Mouse (Mus musculus) testis, adult 2 months (tissue): ENCODE results near the gene Tbx2. TPM values are rescaled to one million over a fixed set of nuclear protein-coding genes. Genes with fewer than 3 reads are reported as not detected.

Source experiments
- H3K27ac ChIP-seq: fragments of 200-500 bp; 2 replicates; pipeline ENCODE4 v1.5.1; 2012; ENCODE audit warnings: low read depth, low read length; ENCODE audit not compliant: control insufficient read depth, insufficient read depth
- H3K27me3 ChIP-seq: fragments of 200-500 bp; 2 replicates; pipeline ENCODE4 v1.6.1; 2012; ENCODE audit warnings: mild to moderate bottlenecking, low read length, moderate library complexity; ENCODE audit not compliant: control insufficient read depth, insufficient read depth
- H3K36me3 ChIP-seq: fragments of 200-500 bp; 2 replicates; pipeline ENCODE4 v1.6.1; 2012; ENCODE audit warnings: mild to moderate bottlenecking, low read length; ENCODE audit not compliant: control insufficient read depth, insufficient read depth
- H3K4me1 ChIP-seq: fragments of 200-500 bp; 2 replicates; pipeline ENCODE4 v1.6.1; 2012; ENCODE audit warnings: low read length; ENCODE audit not compliant: control insufficient read depth, insufficient read depth
- H3K4me3 ChIP-seq: fragments of 200-500 bp; 2 replicates; pipeline ENCODE4 v1.5.1; 2012; ENCODE audit warnings: low read depth, mild to moderate bottlenecking, low read length, moderate library complexity, mixed read lengths; ENCODE audit not compliant: control insufficient read depth
- CTCF ChIP-seq: fragments of 200-500 bp; IDR thresholded peaks from 2 replicates; pipeline ENCODE4 v1.5.1; 2012; ENCODE audit warnings: low read depth, mild to moderate bottlenecking, inconsistent platforms, low read length, moderate library complexity; ENCODE audit not compliant: control insufficient read depth, insufficient read depth, insufficient replicate concordance
- POLR2A ChIP-seq: fragments of 200-500 bp; IDR thresholded peaks from 2 replicates; pipeline ENCODE4 v1.6.1; 2012; ENCODE audit warnings: low read depth, mild to moderate bottlenecking, inconsistent platforms, low read length, moderate library complexity; ENCODE audit not compliant: control insufficient read depth
- polyA plus RNA-seq: library from polyadenylated mRNA; depleted of rRNA; stranded (reverse); fragments of >200 nt; gene quantifications from 2 replicates; pipeline ENCODE4 v1.2.3, GENCODE M21; 2012; rRNA removed

The Tbx2 gene
- polyA plus RNA-seq, 1 experiment: 2.3 TPM

- TF ChIP-seq CTCF (no peak), POLR2A (no peak)
- Histone ChIP-seq H3K4me3 (peak overlapping the region; percentile 9), H3K27ac (no peak overlapping the region), H3K4me1 (peaks cover 16% of the 10 kb centered on the region), H3K27me3 (peaks cover 18% of the 10 kb centered on the region), H3K36me3 (no peaks in the 10 kb centered on the region)
Observed at GRCm38 (mm10) chr11:85889730-85890562, 57.6 kb downstream of the Tbx2 start.

- H3K36me3 ChIP-seq: no peaks in the 10 kb centered on the region
- no peak overlapping the region; the same call in 1 of the 2 replicates for H3K4me3 ChIP-seq
- H3K27me3 ChIP-seq: peaks cover 18% of the 10 kb centered on the region
- H3K4me1 ChIP-seq: peaks cover 16% of the 10 kb centered on the region
- no peak for TF ChIP-seq POLR2A
- TF ChIP-seq CTCF: no peak
- no peak overlapping the region for H3K27ac ChIP-seq
Observed at GRCm38 (mm10) chr11:85890563-85890845, 58.2 kb downstream of the Tbx2 start.

DNA sequence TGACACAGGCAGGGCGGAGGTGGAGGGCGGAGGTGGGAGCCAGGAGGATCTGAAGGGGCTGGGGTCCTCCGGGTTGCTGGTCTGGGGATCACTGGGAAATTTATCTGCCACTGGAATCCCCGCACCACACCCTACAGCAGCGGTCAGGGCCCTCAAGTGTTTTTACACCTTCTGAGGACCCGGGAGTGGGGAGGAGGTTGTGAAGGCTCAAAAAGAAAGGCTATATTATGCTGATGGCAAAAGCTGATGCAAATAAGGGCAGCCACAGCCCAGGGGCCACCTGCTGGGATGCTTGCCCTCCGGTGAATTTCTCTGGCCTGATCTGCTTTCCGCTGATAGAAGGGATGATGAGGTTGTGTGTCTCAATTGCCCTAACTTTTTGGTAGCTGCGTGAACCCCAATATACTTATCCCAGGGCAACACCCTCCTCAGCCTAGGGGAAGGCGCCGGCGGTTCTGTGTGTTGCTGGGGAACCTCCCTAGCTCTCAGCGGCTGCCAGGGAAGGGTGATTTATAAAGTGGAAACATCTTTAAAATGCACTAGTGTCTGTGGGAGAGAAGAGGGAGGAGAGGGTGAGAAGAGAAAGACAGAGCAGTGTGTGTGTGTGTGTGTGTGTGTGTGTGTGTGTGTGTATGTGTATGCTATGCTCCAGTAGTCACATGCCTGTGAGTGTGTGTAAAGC, 58.8 kb downstream of the Tbx2 start:
- no peaks in the 10 kb centered on the region for H3K36me3 ChIP-seq
- H3K27me3 ChIP-seq: peaks cover 18% of the 10 kb centered on the region
- H3K4me3 ChIP-seq: no peak overlapping the region
- TF ChIP-seq POLR2A (no peak), CTCF (no peak)
- H3K27ac ChIP-seq: no peak overlapping the region
- peaks cover 13% of the 10 kb centered on the region for H3K4me1 ChIP-seq

Other genes starting within 250 kb of the Tbx2 start
- 5.7 and 8.4 TPM in 2 replicates for gene Gm11444, start 17.8 kb downstream of the Tbx2 start, polyA plus RNA-seq
- 0.61 TPM in 2 replicates for gene Tbx4, start 53.9 kb downstream of the Tbx2 start, polyA plus RNA-seq